Mouse (Mus musculus) MEL (cell line): ENCODE results near the gene Grin3b.
A peak's percentile ranks its signal among the peaks of the same experiment; 100 is the strongest.

Experiments used
- CTCF ChIP-seq, 3 experiments: IDR thresholded peaks in 2 of 3; conservative IDR thresholded peaks in 1 of 3; 2 replicates each; pipeline ENCODE4 v1.5.1; 2011 to 2012; ENCODE audit warnings: low read length in 3 of 3, low read depth in 2 of 3, mild to moderate bottlenecking in 2 of 3, improper control_type of control experiment in 1 of 3, inconsistent platforms in 1 of 3, mixed read lengths in 1 of 3, moderate library complexity in 1 of 3; ENCODE audit not compliant: control insufficient read depth in 1 of 3, insufficient read depth in 1 of 3, poor library complexity in 1 of 3, severe bottlenecking in 1 of 3
- EP300 ChIP-seq, 2 experiments: IDR thresholded peaks; 2 replicates each; pipeline ENCODE4 v1.6.1; 2011; ENCODE audit warnings: improper control_type of control experiment in 2 of 2, low read length in 2 of 2, low read depth in 1 of 2, mild to moderate bottlenecking in 1 of 2
- GATA1 ChIP-seq: IDR thresholded peaks from 2 replicates; pipeline ENCODE4 v1.6.1; 2011; ENCODE audit warnings: low read depth, low read length, improper control_type of control experiment
- JUND ChIP-seq: IDR thresholded peaks from 2 replicates; pipeline ENCODE4 v1.6.1; 2011; ENCODE audit warnings: low read depth, mild to moderate bottlenecking, improper control_type of control experiment, low read length
- MEF2A ChIP-seq: IDR thresholded peaks from 2 replicates; pipeline ENCODE4 v1.6.1; 2014; ENCODE audit warnings: low read depth, mild to moderate bottlenecking, inconsistent platforms, low read length, improper control_type of control experiment; ENCODE audit not compliant: poor library complexity, insufficient replicate concordance, severe bottlenecking; ENCODE audit errors: extremely low read depth
- POLR2A ChIP-seq, 2 experiments: IDR thresholded peaks; 2 replicates each; pipeline ENCODE4 v1.6.1; 2011 to 2012; ENCODE audit warnings: low read length in 2 of 2, mild to moderate bottlenecking in 2 of 2, control low read depth in 1 of 2, improper control_type of control experiment in 1 of 2, low read depth in 1 of 2, moderate library complexity in 1 of 2; ENCODE audit not compliant: control insufficient read depth in 1 of 2, insufficient read depth in 1 of 2, poor library complexity in 1 of 2
- TBP ChIP-seq: IDR thresholded peaks from 2 replicates; pipeline ENCODE4 v1.8.0; 2011; ENCODE audit warnings: low read depth, low read length, improper control_type of control experiment
- USF1 ChIP-seq: IDR thresholded peaks from 2 replicates; pipeline ENCODE4 v1.6.1; 2014; ENCODE audit warnings: low read depth, mild to moderate bottlenecking, inconsistent platforms, low read length, improper control_type of control experiment, moderate library complexity

GRCm38 (mm10) chr10:80016931-80017330 is 46.4 kb downstream of the Grin3b start:
- TF ChIP-seq CTCF (IDR thresholded peaks at IDR 0.05 in 2 of 3, conservative IDR thresholded peaks at IDR 0.05 in 1 of 3; ENCODE audit: control insufficient read depth in 1 of 3, insufficient read depth in 1 of 3, low read depth in 2 of 3, low read length in 3 of 3, poor library complexity in 1 of 3, severe bottlenecking in 1 of 3) = no peak
- TF ChIP-seq USF1 = no peak
- TF ChIP-seq EP300 (IDR thresholded peaks at IDR 0.05; ENCODE audit: low read depth in 1 of 2, low read length in 2 of 2) = no peak
- TF ChIP-seq TBP = no peak
- 0 out of 4 replicates have a peak, but pooled peaks of 1 of the 2 experiments have one; percentile 10 for TF ChIP-seq POLR2A (IDR thresholded peaks at IDR 0.05; ENCODE audit: control insufficient read depth in 1 of 2, insufficient read depth in 1 of 2, low read depth in 1 of 2, low read length in 2 of 2, poor library complexity in 1 of 2)
- TF ChIP-seq MEF2A = no peak
- no peak for TF ChIP-seq JUND
- no peak for TF ChIP-seq GATA1
